Mouse (Mus musculus) heart, postnatal 0 days (tissue): ENCODE results near the gene Aldh1b1.

Source experiments
- CTCF ChIP-seq: IDR thresholded peaks from 2 replicates; pipeline ENCODE4 v1.5.1; 2016; ENCODE audit warnings: antibody characterized with exemption, control low read depth, low read depth
- EP300 ChIP-seq: IDR thresholded peaks from 2 replicates; pipeline ENCODE4 v1.6.1; 2016; ENCODE audit warnings: antibody characterized with exemption, low read depth

DNA sequence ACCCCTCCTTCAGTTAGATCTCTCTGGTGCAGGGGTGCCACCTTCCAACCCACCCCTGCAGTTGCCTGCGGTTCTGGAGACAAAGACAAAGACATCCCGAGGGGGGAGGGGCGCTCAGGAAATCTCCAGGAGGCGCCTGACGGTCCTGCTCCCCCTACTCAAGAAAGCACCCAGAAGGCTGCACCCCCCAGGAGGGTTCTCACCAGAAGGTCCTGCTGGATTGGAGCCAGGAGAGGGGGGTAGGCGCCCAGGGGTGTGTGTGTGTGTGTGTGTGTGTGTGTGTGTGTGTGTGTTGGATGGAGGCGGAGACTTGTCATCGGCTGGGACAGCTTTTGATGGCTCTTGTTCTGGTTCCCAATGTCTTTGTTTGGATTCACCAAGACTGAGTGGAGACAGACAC lies 39.4 kb upstream of the Aldh1b1 start:
- TF ChIP-seq CTCF (no peak), EP300 (no peak)
